Mouse (Mus musculus) liver, adult 2 months (tissue): Measurements from ENCODE around the gene Atrn. TPM values are rescaled to one million over a fixed set of nuclear protein-coding genes. Genes with fewer than 3 reads are reported as not detected.
A peak's percentile ranks its signal among the peaks of the same experiment; 100 is the strongest.

Experiments
- DNase-seq: peaks from one replicate; pipeline ENCODE4 v3.0.0-alpha.2; 2011; ENCODE audit warnings: low read depth, low spot score; ENCODE audit errors: extremely low read depth
- H3K27ac ChIP-seq: fragments of 200-500 bp; replicated peaks from 2 replicates; pipeline ENCODE4 v1.5.1; 2012; ENCODE audit warnings: low read depth, mild to moderate bottlenecking, control low read depth, inconsistent platforms, low read length; ENCODE audit not compliant: insufficient read depth
- H3K27me3 ChIP-seq: fragments of 200-500 bp; 2 replicates; pipeline ENCODE4 v1.6.1; 2012; ENCODE audit warnings: mild to moderate bottlenecking, moderate library complexity, low read length, inconsistent platforms; ENCODE audit not compliant: control insufficient read depth, insufficient read depth
- H3K36me3 ChIP-seq: fragments of 200-500 bp; 2 replicates; pipeline ENCODE4 v1.6.1; 2012; ENCODE audit warnings: low read length, inconsistent platforms; ENCODE audit not compliant: control insufficient read depth, insufficient read depth
- H3K4me1 ChIP-seq: fragments of 200-500 bp; 2 replicates; pipeline ENCODE4 v1.6.1; 2011; ENCODE audit warnings: low read length; ENCODE audit not compliant: control insufficient read depth, insufficient read depth
- H3K4me3 ChIP-seq: fragments of 200-500 bp; 2 replicates; pipeline ENCODE4 v1.5.1; 2011; ENCODE audit warnings: low read depth, mild to moderate bottlenecking, control low read depth, low read length, moderate library complexity; ENCODE audit not compliant: insufficient read depth
- H3K79me2 ChIP-seq: fragments of 200-500 bp; 2 replicates; pipeline ENCODE4 v1.6.1; 2012; ENCODE audit warnings: inconsistent platforms, mild to moderate bottlenecking, low read length, moderate library complexity; ENCODE audit not compliant: control insufficient read depth, insufficient read depth
- H3K9ac ChIP-seq: fragments of 200-500 bp; 2 replicates; pipeline ENCODE4 v1.6.1; 2012; ENCODE audit warnings: low read depth, mild to moderate bottlenecking, control low read depth, inconsistent platforms, low read length
- CTCF ChIP-seq: fragments of 200-500 bp; IDR thresholded peaks from 2 replicates; pipeline ENCODE4 v1.5.1; 2011; ENCODE audit warnings: low read depth, low read length, control low read depth
- POLR2A ChIP-seq: fragments of 200-500 bp; IDR thresholded peaks from 2 replicates; pipeline ENCODE4 v1.6.1; 2011; ENCODE audit warnings: low read length, control low read depth; ENCODE audit not compliant: insufficient read depth; ENCODE audit errors: extremely low read depth
- WGBS: fragments of 180-500 bp; shearing (Covaris S2); methylation state at CpG from one replicate; pipeline ENCODE4 v1.1.7; 2018; 5-methylcytosine and 5-hydroxymethylcytosine counted together
- polyA plus RNA-seq: library from polyadenylated mRNA; depleted of rRNA; stranded (reverse); fragments of >200 nt; gene quantifications from 2 replicates; pipeline ENCODE4 v1.2.3, GENCODE M21; 2012
- total RNA-seq: library from RNA; depleted of rRNA; stranded (reverse); fragments of >200 nt; gene quantifications from 2 replicates; pipeline ENCODE4 v1.2.3, GENCODE M21; 2014

Gene Atrn
- total and polyA plus RNA-seq, 2 experiments: 16.6 to 27.2 TPM

DNA sequence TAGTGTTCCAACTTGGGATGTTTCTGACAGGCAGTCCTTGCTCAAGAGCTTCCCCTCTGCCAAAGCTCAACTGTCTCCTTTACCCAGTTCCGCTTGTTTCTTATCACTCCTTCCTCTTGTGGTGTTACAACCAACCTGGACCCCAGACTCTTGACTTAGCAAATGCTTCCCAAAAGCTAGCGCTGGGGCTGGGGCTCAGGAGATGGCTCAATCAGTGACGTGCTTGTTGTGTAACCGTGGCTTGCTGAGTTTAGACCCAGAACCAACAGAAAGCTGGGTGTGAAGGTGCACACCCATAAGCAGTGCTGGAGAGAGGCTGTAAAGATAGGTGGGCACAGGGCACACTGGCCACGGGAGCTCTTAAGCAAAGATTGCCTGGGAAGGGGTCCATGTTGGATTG is 23.7 kb downstream of the Atrn start:
- Histone ChIP-seq H3K27me3 (no peaks in the 10 kb centered on the region), H3K36me3 (peaks cover 9% of the 10 kb centered on the region), H3K9ac (peak overlapping the region; percentile 50; the same call in 1 of the 2 replicates), H3K4me1 (peaks cover 36% of the 10 kb centered on the region), H3K4me3 (no peak overlapping the region), H3K27ac (peak overlapping the region; percentile 95), H3K79me2 (peaks cover 22% of the 10 kb centered on the region)
- TF ChIP-seq POLR2A (no peak), CTCF (no peak)
- 25% methylated on average over 5 of the region's 5 CpGs for WGBS
- DNase-seq: peak; percentile 82

DNA sequence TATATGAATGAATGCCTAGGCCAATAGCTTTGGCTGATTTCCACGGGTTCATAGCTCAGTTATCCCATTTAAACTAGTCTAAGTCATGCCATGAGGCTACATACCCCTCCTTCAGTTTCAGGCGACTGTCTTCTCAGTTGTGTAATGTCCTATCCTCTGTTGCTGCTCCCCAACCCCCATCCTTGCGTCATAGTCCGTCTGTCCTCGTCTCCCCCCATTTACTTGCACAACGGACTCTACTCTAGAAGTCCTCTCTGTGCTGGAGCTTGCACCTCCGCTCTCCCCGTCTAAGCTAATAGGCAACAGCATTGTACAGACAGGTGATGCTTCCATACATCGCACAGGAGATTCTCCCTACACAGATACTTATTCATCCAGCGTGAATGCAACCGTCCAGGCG is 26.6 kb downstream of the Atrn start:
- Histone ChIP-seq H3K79me2 (peaks cover 9% of the 10 kb centered on the region; the same call in 1 of the 2 replicates), H3K4me1 (peaks cover 18% of the 10 kb centered on the region), H3K4me3 (no peak overlapping the region), H3K9ac (no peak overlapping the region), H3K36me3 (peaks cover 22% of the 10 kb centered on the region), H3K27me3 (no peaks in the 10 kb centered on the region), H3K27ac (peak overlapping the region; percentile 79)
- 36% methylated on average over 12 of the region's 12 CpGs for WGBS
- TF ChIP-seq CTCF: no peak
- no peak for TF ChIP-seq POLR2A
- peak; percentile 92 for DNase-seq

DNA sequence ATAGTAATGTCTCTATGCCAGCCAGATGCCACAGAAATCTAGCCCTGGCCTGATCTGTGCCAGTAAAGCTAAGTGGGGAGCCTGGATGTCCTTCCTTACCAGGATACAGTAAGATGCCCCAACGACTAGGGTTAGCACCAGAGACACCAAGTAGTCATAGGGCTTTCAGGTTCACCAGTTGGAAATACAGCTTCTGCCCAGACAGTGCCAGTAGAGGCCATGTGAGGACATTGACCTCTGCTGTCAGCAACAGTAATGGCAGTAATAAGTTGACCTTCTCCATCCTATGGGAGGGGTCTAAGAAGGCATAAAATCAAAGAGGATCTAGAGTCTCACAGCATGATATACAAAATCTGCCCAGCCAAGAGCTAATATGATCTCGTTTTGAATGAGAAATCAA is 43.5 kb downstream of the Atrn start:
- DNase-seq: peak; percentile 69
- Histone ChIP-seq H3K4me1 (peaks cover 5% of the 10 kb centered on the region), H3K9ac (no peak overlapping the region), H3K27ac (peak overlapping the region; percentile 25; the same call in 1 of the 2 replicates), H3K4me3 (no peak overlapping the region), H3K79me2 (no peaks in the 10 kb centered on the region; the same call in 1 of the 2 replicates), H3K36me3 (peaks cover 56% of the 10 kb centered on the region), H3K27me3 (no peaks in the 10 kb centered on the region)
- TF ChIP-seq CTCF: no peak
- TF ChIP-seq POLR2A: no peak
- 32% methylated on average over 2 of the region's 2 CpGs for WGBS

DNA sequence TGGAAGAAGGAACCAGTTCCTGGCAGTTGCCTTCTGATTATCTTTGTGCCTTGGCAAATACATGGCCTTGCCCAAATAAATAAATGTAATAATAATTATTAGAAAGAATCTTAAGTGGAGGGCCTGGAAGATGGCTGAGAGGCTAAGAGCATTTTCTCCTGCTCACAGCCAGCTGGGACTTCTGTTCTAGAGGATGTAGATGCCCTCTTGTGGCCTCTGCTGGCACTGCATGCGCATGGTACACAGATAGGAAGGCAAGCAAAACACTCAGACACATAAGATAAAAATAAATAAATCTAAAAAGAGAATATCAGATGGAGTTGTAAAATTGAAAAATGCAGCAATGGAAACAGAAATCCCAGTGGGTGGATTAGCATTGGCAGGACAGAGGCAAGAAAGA is 44.3 kb downstream of the Atrn start:
- no peak overlapping the region for H3K9ac ChIP-seq
- H3K4me1 ChIP-seq: peaks cover 5% of the 10 kb centered on the region
- 13% methylated on average over 1 of the region's 1 CpGs for WGBS
- peaks cover 56% of the 10 kb centered on the region for H3K36me3 ChIP-seq
- no peaks in the 10 kb centered on the region; the same call in 1 of the 2 replicates for H3K79me2 ChIP-seq
- no peak for TF ChIP-seq POLR2A
- TF ChIP-seq CTCF: peak; percentile 87
- DNase-seq: peak; percentile 66
- H3K27me3 ChIP-seq: no peaks in the 10 kb centered on the region
- no peak overlapping the region for H3K4me3 ChIP-seq
- H3K27ac ChIP-seq: no peak overlapping the region

DNA sequence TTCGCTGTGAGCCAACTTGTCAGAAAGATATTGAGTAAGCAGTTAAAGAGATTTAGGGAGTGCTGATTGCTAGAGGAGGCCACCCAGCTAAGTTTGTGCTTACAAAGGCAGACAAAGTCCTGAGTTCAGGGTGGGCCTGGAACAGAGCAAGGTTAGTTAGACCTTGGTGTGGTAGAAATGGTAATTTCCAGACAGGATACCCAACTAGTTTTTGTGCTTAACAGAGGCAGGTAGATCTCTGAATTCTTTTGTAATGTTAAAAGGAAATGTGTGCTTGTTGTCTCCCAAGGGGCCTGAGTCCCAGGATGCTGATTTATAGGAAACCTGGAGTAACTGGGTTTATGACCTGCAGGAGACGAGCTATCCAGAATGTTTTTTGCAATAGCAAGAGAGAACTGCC is 52.6 kb downstream of the Atrn start:
- H3K27me3 ChIP-seq: no peaks in the 10 kb centered on the region
- TF ChIP-seq CTCF: no peak
- H3K4me3 ChIP-seq: no peak overlapping the region
- H3K27ac ChIP-seq: no peak overlapping the region
- peaks cover 62% of the 10 kb centered on the region for H3K36me3 ChIP-seq
- peaks cover 3% of the 10 kb centered on the region; the same call in 1 of the 2 replicates for H3K4me1 ChIP-seq
- H3K9ac ChIP-seq: no peak overlapping the region
- peaks cover 5% of the 10 kb centered on the region; the same call in 1 of the 2 replicates for H3K79me2 ChIP-seq
- DNase-seq: no peak
- WGBS: 84% methylated on average over 2 of the region's 2 CpGs

DNA sequence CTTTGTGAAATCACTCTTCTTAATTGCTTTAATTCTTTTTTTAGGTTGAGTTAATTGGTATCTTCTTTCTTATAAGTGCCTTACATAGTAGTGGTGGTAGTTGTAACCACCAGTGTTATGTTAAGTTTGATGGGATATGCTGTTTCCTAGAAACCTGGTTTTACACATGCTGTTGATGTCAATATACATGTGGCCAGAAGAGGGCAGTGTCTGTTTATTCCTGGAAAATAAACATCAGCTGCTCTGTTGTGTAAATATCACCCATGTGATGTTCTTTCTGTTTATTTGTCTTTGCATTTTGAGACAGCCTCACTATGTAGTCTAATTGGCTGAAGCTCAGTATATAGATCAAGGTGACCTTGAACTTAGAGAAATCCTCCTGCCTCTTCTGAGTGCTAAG is 55.6 kb downstream of the Atrn start:
- peaks cover 5% of the 10 kb centered on the region; the same call in 1 of the 2 replicates for H3K79me2 ChIP-seq
- H3K4me3 ChIP-seq: no peak overlapping the region
- H3K36me3 ChIP-seq: peaks cover 54% of the 10 kb centered on the region
- DNase-seq: peak; percentile 82
- no peaks in the 10 kb centered on the region for H3K27me3 ChIP-seq
- H3K27ac ChIP-seq: no peak overlapping the region
- H3K4me1 ChIP-seq: peaks cover 16% of the 10 kb centered on the region
- no peak for TF ChIP-seq POLR2A
- 0 out of 2 replicates have a peak, but pooled peaks have one; percentile 26 for TF ChIP-seq CTCF
- H3K9ac ChIP-seq: no peak overlapping the region
